ENCODE assay signal across 9 mouse cellular contexts in the genomic region with DNA sequence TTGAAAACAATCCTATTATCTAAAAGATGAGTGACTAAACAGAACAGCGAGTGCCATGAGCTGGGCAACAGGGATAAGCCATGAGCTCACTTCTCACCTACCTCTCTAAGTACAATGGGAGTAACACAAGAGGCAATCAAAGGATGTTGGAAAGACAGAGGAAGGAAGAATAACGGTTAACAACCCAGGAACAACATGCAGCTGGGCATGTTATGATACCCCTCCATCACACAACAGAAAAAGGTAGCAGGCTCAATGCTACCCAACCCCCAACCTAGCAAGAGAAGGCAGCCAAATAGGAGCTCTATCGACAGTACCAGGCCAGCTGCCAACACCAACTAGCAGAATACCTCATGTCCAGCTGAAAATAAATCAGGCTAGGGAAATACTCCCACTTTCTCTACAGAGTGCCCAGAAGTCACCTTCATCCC.
DNase-seq lines count a peak whose midpoint lies in the region; ATAC-seq lines count a peak whose summit lies in the region.
"Had no signal": no experiment of that assay in that cellular context is flagged by ENCODE, and none has a peak within 500 bp of the region (broad histone marks: within the 10 kb centered on the region; RNA-seq: fewer than 3 reads in every experiment).

No protein-coding gene starts in this region.

- H3K9me3 ChIP-seq in neural tube, embryonic 15.5 days (replicated peaks), result no peaks in the 10 kb centered on the region
- no peaks in the 10 kb centered on the region for H3K9me3 ChIP-seq in embryonic facial prominence, embryonic 10.5 days
- H3K9me3 ChIP-seq: midbrain, embryonic 12.5 days had no signal

- ATAC-seq in cerebellum, adult (ENCODE audit: insufficient number of reproducible peaks, low FRiP score, low TSS enrichment), result no peak
- ATAC-seq in neural tube, embryonic 15.5 days (ENCODE audit: low FRiP score), result peak; percentile 24; the same call in 1 of the 2 replicates
- no peak for ATAC-seq in inflammation-experienced regulatory T-cells, adult 6 months

- peak; percentile 42 for DNase-seq in cerebellum, adult 11-12 months
- DNase-seq in right cerebral cortex, adult 18-20 months, result peak; percentile 31
- DNase-seq in right cerebral cortex, postnatal 25 days, result no peak
- DNase-seq in kidney, adult 8-10 months, result peak; percentile 82 to 85
- no peak for DNase-seq in embryonic facial prominence, embryonic 10.5 days (ENCODE audit: low spot score)

- H3K27me3 ChIP-seq in neural tube, embryonic 15.5 days (replicated peaks), result no peaks in the 10 kb centered on the region
- H3K27me3 ChIP-seq in embryonic facial prominence, embryonic 10.5 days (replicated peaks; ENCODE audit: low read depth, poor library complexity, severe bottlenecking), result no peaks in the 10 kb centered on the region
- H3K27me3 ChIP-seq: midbrain, embryonic 12.5 days had no signal

- peaks cover 6% of the 10 kb centered on the region; the same call in 1 of the 2 replicates for H3K4me1 ChIP-seq in neural tube, embryonic 15.5 days
- H3K4me1 ChIP-seq in embryonic facial prominence, embryonic 10.5 days, result peaks cover 4% of the 10 kb centered on the region; the same call in 1 of the 2 replicates
- H3K4me1 ChIP-seq: midbrain, embryonic 12.5 days had no signal

- no peak overlapping the region for H3K4me3 ChIP-seq in neural tube, embryonic 15.5 days (replicated peaks)
- no peak overlapping the region for H3K4me3 ChIP-seq in embryonic facial prominence, embryonic 10.5 days
- H3K4me3 ChIP-seq: midbrain, embryonic 12.5 days had no signal

- H3K9ac ChIP-seq in neural tube, embryonic 15.5 days (replicated peaks), result no peak overlapping the region
- H3K9ac ChIP-seq: midbrain, embryonic 12.5 days had no signal

- no peak overlapping the region for H3K4me2 ChIP-seq in neural tube, embryonic 15.5 days
- H3K4me2 ChIP-seq: midbrain, embryonic 12.5 days had no signal

- H3K27ac ChIP-seq in neural tube, embryonic 15.5 days (replicated peaks), result 0 out of 2 replicates have a peak overlapping the region, but pooled peaks have one; percentile 3
- H3K27ac ChIP-seq in embryonic facial prominence, embryonic 10.5 days (replicated peaks), result no peak overlapping the region
- H3K27ac ChIP-seq: midbrain, embryonic 12.5 days had no signal

- H3K36me3 ChIP-seq in neural tube, embryonic 15.5 days, result no peaks in the 10 kb centered on the region
- H3K36me3 ChIP-seq in embryonic facial prominence, embryonic 10.5 days (replicated peaks), result no peaks in the 10 kb centered on the region
- H3K36me3 ChIP-seq: midbrain, embryonic 12.5 days had no signal

- WGBS in neural tube, embryonic 15.5 days, result 16% methylated on average over 3 of the region's 3 CpGs
- 74% methylated on average over 3 of the region's 3 CpGs for WGBS in embryonic facial prominence, embryonic 10.5 days

Comparison
In these comparisons a context has a peak if more than half of its experiments do, and no peak if none do; other contexts are left out.
1. DNase-seq: peak in cerebellum, adult 11-12 months (single experiment), right cerebral cortex, adult 18-20 months (single experiment) and kidney, adult 8-10 months (2 of 2); none in right cerebral cortex, postnatal 25 days (single experiment) and embryonic facial prominence, embryonic 10.5 days (single experiment).